Mouse (Mus musculus) embryo, embryonic 10 days (tissue): ENCODE results near the gene Rora.
"Not testable (repeated sequence)": the region's sequence is repeated elsewhere in the genome, so short reads cannot be mapped to it uniquely, and the experiment has no call there.

Experiments
- DNase-seq: peaks from one replicate; pipeline ENCODE4 v3.0.0-alpha.2; 2015; ENCODE audit warnings: low spot score

The Rora gene

DNA sequence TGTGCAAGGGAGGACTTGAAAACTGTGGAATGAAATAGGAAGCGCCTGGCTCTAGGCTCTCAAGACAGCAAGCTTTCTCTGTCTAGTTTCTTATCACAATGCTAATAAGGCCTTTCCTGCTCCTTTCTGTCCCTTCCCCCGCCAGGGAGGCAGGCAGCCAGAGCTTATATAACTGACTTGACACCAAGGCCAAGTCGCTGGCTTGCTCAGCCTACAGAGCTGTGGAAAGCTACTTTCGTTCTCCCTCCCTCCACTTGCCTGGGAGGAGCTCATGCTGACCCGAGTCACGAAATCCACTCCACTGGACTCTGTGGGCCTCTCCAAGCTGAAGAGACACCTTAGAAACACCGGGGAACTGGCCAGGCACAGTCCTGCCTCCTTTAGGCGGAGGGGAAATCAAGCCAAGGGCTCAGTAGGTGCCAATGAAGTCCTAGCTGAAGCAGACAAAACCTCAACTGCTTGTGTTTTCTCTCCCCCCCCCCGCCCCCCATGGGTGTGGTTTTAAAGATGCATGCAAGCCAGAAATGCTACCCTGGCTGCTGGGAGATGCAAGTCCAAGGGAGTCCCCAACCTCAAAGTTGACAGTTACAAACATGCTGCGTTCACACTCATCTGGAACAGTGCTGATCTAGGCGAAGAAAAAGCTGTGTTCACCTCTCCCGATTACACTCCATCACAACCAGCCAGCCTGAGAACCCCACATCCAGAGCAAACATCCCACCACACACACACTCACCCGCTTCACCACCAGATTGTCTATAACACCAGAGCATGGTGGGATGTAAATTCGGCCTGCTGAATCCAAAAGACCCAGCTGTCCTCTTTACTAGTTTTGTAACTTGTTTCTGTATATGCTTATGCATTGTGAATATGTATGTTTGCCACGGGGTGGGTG, 438.8 kb downstream of the Rora start:
- peak; percentile 48 for DNase-seq

GRCm38 (mm10) chr9:69100153-69100756, 446.7 kb downstream of the Rora start:
- DNase-seq: not testable (repeated sequence)

DNA sequence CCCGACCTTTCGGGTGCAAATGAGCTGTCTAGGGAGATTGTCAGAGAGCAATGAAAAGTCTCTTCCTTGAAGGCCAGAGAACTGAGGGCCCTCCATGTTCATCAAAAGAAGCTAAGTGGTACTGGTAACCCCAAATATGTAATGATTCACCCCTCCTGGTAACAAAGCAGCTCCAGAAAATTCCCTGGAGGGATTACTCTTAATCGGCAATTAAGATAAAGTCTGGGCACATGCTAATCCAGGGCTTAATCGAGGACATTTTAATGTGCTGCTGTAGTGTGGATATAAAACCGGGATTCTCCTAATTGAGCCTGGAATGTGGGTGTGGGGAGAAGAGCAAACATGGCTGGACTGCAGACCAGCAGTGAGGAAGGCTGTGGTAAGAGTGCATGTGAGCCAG, 450.7 kb downstream of the Rora start:
- DNase-seq: no peak

DNA sequence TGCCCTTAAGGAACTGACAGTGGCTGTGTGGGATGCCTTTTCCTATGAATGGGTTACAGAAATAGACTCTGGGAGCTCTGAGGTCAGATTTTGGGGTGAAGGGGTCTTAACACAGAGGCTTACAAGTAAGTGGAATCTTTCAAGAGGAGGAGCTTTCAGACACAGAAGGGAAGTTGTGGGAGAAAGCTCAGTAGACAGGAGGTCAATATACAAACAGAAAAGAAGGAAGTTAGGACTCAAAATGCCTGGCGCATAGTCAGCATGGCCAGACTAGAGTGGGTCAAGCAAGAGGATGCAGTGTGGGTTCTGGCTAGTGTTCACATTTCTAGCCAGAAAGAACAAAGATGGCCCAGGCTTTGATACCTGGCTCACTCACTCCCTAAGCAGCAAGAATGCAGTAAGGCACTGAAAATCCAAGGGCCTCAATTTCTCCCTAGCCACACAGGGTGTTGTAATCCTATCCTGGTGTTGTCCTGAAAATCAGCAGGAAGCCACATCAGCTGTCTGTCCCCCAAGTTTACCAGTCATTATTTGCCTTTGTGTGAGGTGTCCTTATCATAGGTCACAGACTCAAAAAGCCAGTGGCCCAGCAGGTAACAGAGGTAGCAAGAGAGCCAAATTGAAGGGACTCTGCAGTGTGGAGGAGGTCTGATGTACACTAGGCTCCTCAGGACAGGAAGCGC, 456.2 kb downstream of the Rora start:
- no peak for DNase-seq

- no peak for DNase-seq
Measured at GRCm38 (mm10) chr9:69110301-69110674, 456.7 kb downstream of the Rora start.

DNA sequence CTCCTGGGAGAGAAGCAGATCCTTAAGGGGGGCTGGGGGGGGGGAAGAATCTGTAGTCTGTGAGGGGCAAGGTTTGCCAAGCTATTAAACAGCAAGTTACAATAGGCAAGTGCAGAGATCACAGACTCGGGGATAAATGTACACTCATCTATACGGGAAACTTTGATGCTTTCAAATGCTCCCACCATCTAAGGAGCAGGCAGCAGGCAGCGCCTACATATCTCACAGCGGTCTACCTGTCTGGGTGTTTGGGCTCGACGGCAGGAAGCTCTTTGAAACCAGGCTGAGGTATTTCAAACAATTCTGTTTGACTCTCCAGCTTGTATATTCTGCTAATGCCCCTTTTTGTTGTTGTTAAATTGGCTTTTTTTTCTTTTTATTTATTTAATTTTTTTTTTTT, 457.1 kb downstream of the Rora start:
- DNase-seq: no peak

DNA sequence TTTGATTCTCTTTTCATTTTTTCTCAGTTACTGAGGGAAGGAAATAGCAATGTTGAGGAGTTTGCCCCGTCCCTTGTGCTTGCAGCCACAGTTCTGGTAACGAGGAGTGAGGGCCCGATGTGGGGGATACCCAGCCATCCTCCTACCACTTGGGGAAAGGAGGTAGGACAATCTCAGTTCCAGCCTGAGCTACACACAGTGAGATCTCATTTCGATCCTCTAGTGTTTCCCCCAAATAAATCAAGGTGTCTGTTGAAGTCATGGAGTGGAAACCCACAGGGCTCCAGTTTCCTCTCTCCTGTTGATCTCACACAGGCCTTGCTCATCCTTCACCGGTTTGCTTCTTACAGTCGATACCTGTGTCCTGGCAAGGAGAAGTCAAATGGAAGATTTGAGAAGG, 458.0 kb downstream of the Rora start:
- DNase-seq: no peak

GRCm38 (mm10) chr9:69114429-69114984, 460.9 kb downstream of the Rora start:
- DNase-seq: no peak

DNA sequence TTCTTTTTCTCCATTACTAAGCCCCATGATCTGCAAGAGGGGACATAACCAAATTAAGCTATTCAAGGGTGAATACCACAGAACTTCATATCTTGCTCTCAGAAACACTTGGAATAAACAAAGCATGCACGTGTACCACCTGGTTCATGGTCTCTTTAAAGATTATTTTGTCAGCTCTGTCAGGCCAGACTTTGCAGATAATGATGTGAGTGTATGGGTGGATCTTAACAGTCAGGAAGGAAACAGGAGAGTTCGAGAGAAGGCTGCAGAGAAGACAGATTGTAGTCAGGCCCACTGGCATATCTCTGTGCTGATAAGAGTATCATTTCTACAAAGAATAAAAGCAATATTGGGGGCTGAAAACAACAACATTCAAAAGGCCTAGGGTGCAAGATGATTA, 463.2 kb downstream of the Rora start:
- no peak for DNase-seq

- peak; percentile 54 for DNase-seq
Measured at GRCm38 (mm10) chr9:69121117-69121740, 467.6 kb downstream of the Rora start.

DNA sequence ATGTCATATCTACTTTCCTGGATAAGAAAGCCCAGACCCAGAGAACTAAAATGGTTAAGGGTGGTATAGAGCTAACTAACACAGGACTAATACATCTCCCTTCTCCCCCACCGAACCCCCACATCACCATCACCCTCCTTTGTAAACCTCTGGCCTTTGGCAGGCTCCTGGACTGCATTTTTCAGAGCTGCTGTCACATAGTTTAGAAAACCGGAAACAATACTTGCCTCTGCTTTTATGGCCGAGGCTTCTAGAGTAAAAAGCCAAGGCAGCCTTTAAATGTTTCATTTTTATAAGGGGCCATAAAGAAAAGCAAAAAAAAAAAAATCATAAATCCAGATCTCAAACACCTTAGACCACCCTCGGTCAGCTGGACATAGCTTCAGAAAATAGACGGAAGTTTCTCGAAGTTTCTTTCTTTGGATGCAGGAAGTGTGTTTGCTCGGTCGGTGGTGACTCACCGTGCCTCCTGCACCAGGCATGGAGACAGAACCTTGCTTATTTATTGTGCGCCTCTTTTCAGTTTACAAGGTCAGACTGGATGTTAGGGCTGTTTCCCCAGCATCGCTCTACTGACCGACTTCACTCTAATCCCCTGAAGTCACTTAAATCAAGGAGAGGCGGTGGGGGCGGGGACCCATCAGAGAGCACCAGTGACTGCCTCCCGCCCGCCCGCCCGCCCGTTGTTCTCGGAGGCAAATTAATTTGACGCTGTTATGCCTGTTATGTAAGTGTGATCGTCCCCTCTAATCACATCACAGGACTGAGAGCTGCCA, 471.6 kb downstream of the Rora start:
- peak; percentile 35 for DNase-seq

- DNase-seq: no peak
Measured at GRCm38 (mm10) chr9:69125787-69126161, 472.2 kb downstream of the Rora start.

DNA sequence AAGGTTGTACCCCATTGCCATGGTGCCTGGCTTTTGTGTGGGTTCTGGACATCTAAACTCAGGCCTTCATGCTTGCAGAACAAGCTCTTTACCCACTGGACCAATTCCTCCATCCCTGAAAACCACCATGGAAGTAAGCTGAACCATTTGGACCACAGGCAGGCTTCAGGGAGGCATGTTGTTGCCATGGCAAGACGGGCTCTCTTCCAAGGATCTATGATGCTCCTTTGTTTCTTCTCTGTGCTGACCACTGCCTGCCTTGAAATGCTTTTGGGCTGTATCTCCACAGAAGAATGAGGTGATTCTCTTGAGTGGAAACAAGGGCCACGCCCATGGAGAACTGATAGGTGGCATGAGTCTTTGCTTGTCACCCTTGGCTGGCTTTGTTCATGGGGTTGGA, 473.0 kb downstream of the Rora start:
- no peak for DNase-seq

DNA sequence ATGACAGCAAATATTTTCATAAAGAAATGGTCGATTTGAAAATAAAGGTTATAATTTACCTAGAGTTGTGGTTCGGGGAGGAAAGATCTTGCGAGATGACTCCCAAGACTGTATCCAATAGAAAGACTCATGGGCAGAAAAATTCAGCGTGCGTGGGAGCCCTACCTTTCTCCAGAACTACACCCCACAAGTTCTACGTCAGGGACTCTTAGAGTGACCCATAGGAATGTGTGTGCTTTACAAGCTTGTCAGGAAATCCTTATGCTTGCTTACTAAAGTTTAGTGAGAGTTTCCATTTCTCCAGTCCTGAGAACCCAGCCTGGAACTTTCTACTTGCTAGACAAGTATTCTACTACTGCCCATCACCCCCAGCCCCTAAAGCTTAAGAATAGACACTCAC, 474.7 kb downstream of the Rora start:
- no peak for DNase-seq

DNA sequence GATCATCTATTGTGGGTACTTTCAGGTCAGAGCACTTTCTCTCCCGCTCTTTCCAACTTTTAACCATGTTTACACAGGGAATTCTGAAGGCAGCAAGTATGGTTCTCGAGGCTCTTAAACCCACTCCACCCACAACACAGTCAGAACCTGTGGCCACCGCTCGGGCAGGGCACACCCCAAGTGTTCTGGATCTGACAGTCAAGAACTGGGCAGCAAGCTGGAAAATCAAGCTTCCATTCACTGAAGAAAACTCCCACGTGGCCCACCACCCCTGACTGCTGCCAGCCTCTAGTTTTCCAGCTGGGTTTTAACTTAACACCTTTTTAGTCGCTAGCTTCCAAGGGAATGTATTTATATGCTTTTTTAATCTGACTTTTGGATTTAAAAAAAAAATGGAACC, 479.4 kb downstream of the Rora start:
- DNase-seq: no peak

DNA sequence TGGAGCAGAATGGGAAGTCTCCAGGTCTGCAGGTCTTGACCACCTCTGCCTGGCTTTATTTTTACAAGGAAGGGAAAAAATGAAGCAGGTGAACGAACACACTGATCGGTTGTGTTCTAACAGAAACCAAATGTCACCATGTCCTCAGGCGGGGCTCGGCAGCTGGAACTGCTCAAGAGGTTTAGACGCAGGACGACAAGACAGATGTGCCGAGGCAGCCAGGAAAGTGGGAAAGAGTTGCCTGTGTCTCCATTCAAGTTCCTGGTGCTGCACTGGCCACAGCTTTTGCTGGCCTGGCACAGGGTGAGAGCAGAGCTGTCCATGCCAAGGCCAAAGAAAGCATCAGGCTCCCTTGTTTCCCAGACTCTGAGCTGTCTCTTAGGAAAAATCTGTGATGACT, 480.1 kb downstream of the Rora start:
- peak; percentile 68 for DNase-seq

DNA sequence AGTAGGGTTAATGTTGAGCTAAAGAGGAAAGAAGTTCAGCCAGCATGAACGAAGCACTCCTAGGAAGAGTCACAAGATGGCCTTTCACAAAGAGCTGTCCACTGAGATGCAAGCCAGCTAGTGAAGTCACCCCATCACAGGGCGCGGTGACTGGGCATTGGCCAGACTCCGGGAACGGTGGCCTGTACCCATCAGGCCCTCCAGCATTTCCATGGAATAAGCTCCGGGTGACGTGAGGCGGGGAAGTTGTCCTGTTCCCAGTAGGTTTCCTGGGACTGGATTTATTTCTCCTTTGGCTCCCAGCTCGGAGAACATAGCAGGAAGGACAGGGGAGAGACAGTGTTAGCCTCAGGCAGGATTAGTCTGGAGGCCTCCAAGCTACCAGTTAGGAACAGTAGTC, 481.0 kb downstream of the Rora start:
- DNase-seq: no peak

- no peak for DNase-seq
Measured at GRCm38 (mm10) chr9:69136821-69137220, 483.2 kb downstream of the Rora start.

DNA sequence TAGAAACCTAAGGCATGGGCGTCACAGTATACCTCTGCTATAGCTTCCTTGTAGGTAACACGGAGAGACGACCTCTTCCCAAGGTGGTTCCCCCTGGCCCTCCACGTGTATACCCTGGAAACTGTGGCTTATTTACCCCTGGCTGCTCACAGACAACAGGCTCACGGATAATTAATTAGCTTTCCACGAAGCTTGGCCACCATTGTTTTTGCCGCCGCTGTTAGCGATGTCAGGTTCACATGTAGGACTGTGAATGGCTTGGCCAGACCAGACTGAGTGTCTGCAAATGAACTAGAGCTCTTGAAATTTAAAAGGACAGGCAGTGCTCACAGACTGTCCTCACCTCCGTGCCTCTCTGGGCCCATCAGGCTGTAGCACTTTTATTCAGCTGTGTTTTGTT, 483.8 kb downstream of the Rora start:
- DNase-seq: no peak

DNA sequence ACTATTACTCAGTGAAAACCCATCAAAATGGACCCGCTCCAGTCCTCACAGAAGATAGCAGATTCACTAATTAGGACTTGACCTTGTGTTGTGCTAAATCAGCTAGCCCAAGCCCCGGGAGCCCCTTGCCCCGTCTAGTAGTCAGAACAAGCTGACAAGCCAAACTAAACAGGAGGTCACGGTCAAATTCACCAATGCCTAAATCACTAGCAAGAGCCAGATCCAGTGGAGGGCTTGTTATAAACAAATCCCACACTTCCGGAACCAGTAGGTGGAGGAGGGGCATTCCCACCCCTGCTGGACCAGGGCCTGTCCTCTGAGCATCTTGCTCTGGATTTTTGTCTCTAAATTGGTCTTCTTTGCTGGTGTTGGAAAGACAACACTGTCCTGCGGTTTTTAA, 486.6 kb downstream of the Rora start:
- DNase-seq: peak; percentile 12

GRCm38 (mm10) chr9:69141859-69142258, 488.3 kb downstream of the Rora start:
- DNase-seq: peak; percentile 71

DNA sequence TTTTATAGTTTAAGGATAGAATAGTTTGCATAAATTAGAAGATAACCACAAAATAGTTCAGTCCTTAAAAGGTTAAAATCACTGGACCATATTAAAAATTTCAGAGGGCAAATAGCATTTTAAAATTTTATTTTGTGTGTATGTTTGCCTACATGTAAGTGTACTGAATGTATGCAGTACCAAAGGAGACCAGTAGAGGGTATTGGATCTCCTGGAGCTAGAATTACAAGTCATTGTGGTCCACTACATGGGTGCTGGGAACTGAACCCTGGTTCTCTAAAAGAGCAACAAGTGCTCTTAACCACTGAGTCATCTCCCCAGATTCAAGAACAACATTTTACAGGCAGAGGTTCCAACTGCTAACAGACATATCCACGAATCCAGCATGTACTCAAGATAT, 493.4 kb downstream of the Rora start:
- DNase-seq: no peak
